Mouse (Mus musculus) kidney, adult 2 months (tissue): ENCODE data around the gene Hint1. TPM values are rescaled to one million over a fixed set of nuclear protein-coding genes. Genes with fewer than 3 reads are reported as not detected.

Experiments used
- DNase-seq: peaks from one replicate; pipeline ENCODE4 v3.0.0; 2021
- H3K27ac ChIP-seq: fragments of 200-500 bp; 2 replicates; pipeline ENCODE4 v1.5.1; 2012; ENCODE audit warnings: low read depth, low read length, control low read depth, inconsistent platforms; ENCODE audit not compliant: insufficient read depth
- H3K27me3 ChIP-seq: fragments of 200-500 bp; replicated peaks from 2 replicates; pipeline ENCODE4 v1.6.1; 2012; ENCODE audit warnings: mild to moderate bottlenecking, moderate library complexity, low read length, inconsistent platforms; ENCODE audit not compliant: control insufficient read depth, insufficient read depth
- H3K36me3 ChIP-seq: fragments of 200-500 bp; 2 replicates; pipeline ENCODE4 v1.6.1; 2012; ENCODE audit warnings: mild to moderate bottlenecking, moderate library complexity, low read length, inconsistent platforms; ENCODE audit not compliant: control insufficient read depth, insufficient read depth
- H3K4me1 ChIP-seq: fragments of 200-500 bp; 2 replicates; pipeline ENCODE4 v1.6.1; 2011; ENCODE audit warnings: low read length; ENCODE audit not compliant: control insufficient read depth, insufficient read depth
- H3K4me3 ChIP-seq: fragments of 200-500 bp; 2 replicates; pipeline ENCODE4 v1.5.1; 2011; ENCODE audit warnings: mild to moderate bottlenecking, low read depth, low read length, control low read depth; ENCODE audit not compliant: insufficient read depth
- CTCF ChIP-seq: fragments of 200-500 bp; conservative IDR thresholded peaks from 2 replicates; pipeline ENCODE4 v1.5.1; 2011; ENCODE audit warnings: low read depth, mild to moderate bottlenecking, control low read depth, low read length, moderate library complexity, mixed read lengths; ENCODE audit not compliant: insufficient read depth, insufficient read length
- POLR2A ChIP-seq: fragments of 200-500 bp; IDR thresholded peaks from one replicate; pipeline ENCODE4 v1.6.1; 2011; ENCODE audit warnings: low read depth, low read length, control low read depth
- WGBS: fragments of 180-500 bp; shearing (Covaris S2); methylation state at CpG from one replicate; pipeline ENCODE4 v1.1.7; 2018; 5-methylcytosine and 5-hydroxymethylcytosine counted together
- polyA plus RNA-seq: library from polyadenylated mRNA; depleted of rRNA; stranded (reverse); fragments of >200 nt; gene quantifications from 2 replicates; pipeline ENCODE4 v1.2.3, GENCODE M21; 2012

The Hint1 gene
- polyA plus RNA-seq, 1 experiment: 1,173 TPM

- DNase-seq: peak; percentile 68
- no peaks in the 10 kb centered on the region for H3K4me1 ChIP-seq
- no peaks in the 10 kb centered on the region for H3K36me3 ChIP-seq
- H3K27me3 ChIP-seq: no peaks in the 10 kb centered on the region
- 30% methylated on average over 10 of the region's 10 CpGs for WGBS
- TF ChIP-seq POLR2A (no peak), CTCF (peak; percentile 85)
- no peak overlapping the region for H3K27ac ChIP-seq
- H3K4me3 ChIP-seq: no peak overlapping the region
Observed at GRCm38 (mm10) chr11:54862621-54863520, 3.3 kb upstream of the Hint1 start.

GRCm38 (mm10) chr11:54865330-54866085 is 675 bp upstream of the Hint1 start:
- Histone ChIP-seq H3K36me3 (peaks cover 1% of the 10 kb centered on the region; the same call in 1 of the 2 replicates), H3K4me1 (peaks cover 4% of the 10 kb centered on the region; the same call in 1 of the 2 replicates), H3K4me3 (peak overlapping the region; percentile 39), H3K27me3 (no peaks in the 10 kb centered on the region), H3K27ac (no peak overlapping the region)
- no peak for DNase-seq
- WGBS: 69% methylated on average over 6 of the region's 6 CpGs
- TF ChIP-seq CTCF: no peak
- TF ChIP-seq POLR2A: no peak

- Histone ChIP-seq H3K4me1 (peaks cover 4% of the 10 kb centered on the region; the same call in 1 of the 2 replicates), H3K4me3 (peak overlapping the region; percentile 89), H3K27ac (peak overlapping the region; percentile 90), H3K27me3 (no peaks in the 10 kb centered on the region), H3K36me3 (peaks cover 5% of the 10 kb centered on the region; the same call in 1 of the 2 replicates)
- TF ChIP-seq CTCF (no peak), POLR2A (no peak)
- peak; percentile 85 for DNase-seq
- WGBS: 4% methylated on average over 5 of the region's 5 CpGs
Observed at GRCm38 (mm10) chr11:54867049-54867385, 834 bp downstream of the Hint1 start.

GRCm38 (mm10) chr11:54867903-54868434 is 1.8 kb downstream of the Hint1 start:
- no peak overlapping the region for H3K4me3 ChIP-seq
- DNase-seq: no peak
- WGBS: 63% methylated on average over 3 of the region's 3 CpGs
- peaks cover 4% of the 10 kb centered on the region; the same call in 1 of the 2 replicates for H3K4me1 ChIP-seq
- H3K36me3 ChIP-seq: peaks cover 5% of the 10 kb centered on the region; the same call in 1 of the 2 replicates
- no peak for TF ChIP-seq POLR2A
- TF ChIP-seq CTCF: no peak
- H3K27ac ChIP-seq: no peak overlapping the region
- no peaks in the 10 kb centered on the region for H3K27me3 ChIP-seq

GRCm38 (mm10) chr11:54868445-54868844 is 2.3 kb downstream of the Hint1 start:
- no peak for TF ChIP-seq POLR2A
- TF ChIP-seq CTCF: no peak
- Histone ChIP-seq H3K27ac (no peak overlapping the region), H3K4me1 (peaks cover 4% of the 10 kb centered on the region; the same call in 1 of the 2 replicates), H3K36me3 (peaks cover 5% of the 10 kb centered on the region; the same call in 1 of the 2 replicates), H3K27me3 (no peaks in the 10 kb centered on the region), H3K4me3 (no peak overlapping the region)
- 65% methylated on average over 2 of the region's 2 CpGs for WGBS
- DNase-seq: no peak

- H3K4me3 ChIP-seq: no peak overlapping the region
- WGBS: 76% methylated on average over 3 of the region's 3 CpGs
- no peak overlapping the region for H3K27ac ChIP-seq
- H3K36me3 ChIP-seq: peaks cover 5% of the 10 kb centered on the region; the same call in 1 of the 2 replicates
- no peak for DNase-seq
- H3K4me1 ChIP-seq: peaks cover 4% of the 10 kb centered on the region; the same call in 1 of the 2 replicates
- no peaks in the 10 kb centered on the region for H3K27me3 ChIP-seq
- TF ChIP-seq POLR2A: no peak
- TF ChIP-seq CTCF: no peak
Observed at GRCm38 (mm10) chr11:54869318-54869717, 3.1 kb downstream of the Hint1 start.

- TF ChIP-seq CTCF (no peak), POLR2A (no peak)
- H3K36me3 ChIP-seq: peaks cover 5% of the 10 kb centered on the region; the same call in 1 of the 2 replicates
Observed at GRCm38 (mm10) chr11:54871831-54872537, 5.8 kb downstream of the Hint1 start.

More at GRCm38 (mm10) chr11:54871831-54872537, 5.8 kb downstream of the Hint1 start:
- DNase-seq: no peak
- no peak overlapping the region for H3K4me3 ChIP-seq
- WGBS: 58% methylated on average over 7 of the region's 7 CpGs
- H3K27ac ChIP-seq: no peak overlapping the region
- H3K4me1 ChIP-seq: peaks cover 4% of the 10 kb centered on the region; the same call in 1 of the 2 replicates
- no peaks in the 10 kb centered on the region for H3K27me3 ChIP-seq
